Mouse (Mus musculus): Measurements from ENCODE around the gene Tmem63c. TPM values are rescaled to one million over a fixed set of nuclear protein-coding genes. Genes with fewer than 3 reads are reported as not detected.

The Tmem63c gene
- total RNA-seq, 4 experiments from 2014 or later = 30.7 to 42.1 (median 36.4) TPM

- no peak for DNase-seq (ENCODE audit: low spot score in 2 of 2)
Observed at GRCm38 (mm10) chr12:87000151-87000839, 20.8 kb upstream of the Tmem63c start.

GRCm38 (mm10) chr12:87000840-87001176 is 20.3 kb upstream of the Tmem63c start:
- DNase-seq (ENCODE audit: low spot score in 2 of 2) = no peak

- no peak for DNase-seq (ENCODE audit: low spot score in 2 of 2)
Observed at GRCm38 (mm10) chr12:87002209-87002608, 18.9 kb upstream of the Tmem63c start.

- no peak for DNase-seq (ENCODE audit: low spot score in 2 of 2)
Observed at GRCm38 (mm10) chr12:87002815-87003214, 18.3 kb upstream of the Tmem63c start.

- DNase-seq (ENCODE audit: low spot score in 2 of 2) = no peak
Observed at GRCm38 (mm10) chr12:87003606-87004005, 17.5 kb upstream of the Tmem63c start.

GRCm38 (mm10) chr12:87004596-87004995 is 16.5 kb upstream of the Tmem63c start:
- no peak for DNase-seq (ENCODE audit: low spot score in 2 of 2)

- DNase-seq (ENCODE audit: low spot score in 2 of 2) = no peak
Observed at GRCm38 (mm10) chr12:87017041-87017440, 4.1 kb upstream of the Tmem63c start.

- no peak for DNase-seq (ENCODE audit: low spot score in 2 of 2)
Observed at GRCm38 (mm10) chr12:87018756-87019155, 2.4 kb upstream of the Tmem63c start.

- no peak for DNase-seq (ENCODE audit: low spot score in 2 of 2)
Observed at GRCm38 (mm10) chr12:87022006-87022405, 866 bp downstream of the Tmem63c start.

GRCm38 (mm10) chr12:87023456-87023855 is 2.3 kb downstream of the Tmem63c start:
- no peak for DNase-seq (ENCODE audit: low spot score in 2 of 2)

GRCm38 (mm10) chr12:87026109-87026870 is 5.2 kb downstream of the Tmem63c start:
- DNase-seq (ENCODE audit: low spot score in 2 of 2) = peak; percentile 44 to 65

- DNase-seq (ENCODE audit: low spot score in 2 of 2) = no peak
Observed at GRCm38 (mm10) chr12:87026871-87027240, 5.7 kb downstream of the Tmem63c start.

GRCm38 (mm10) chr12:87027391-87027790 is 6.3 kb downstream of the Tmem63c start:
- no peak for DNase-seq (ENCODE audit: low spot score in 2 of 2)

- DNase-seq (ENCODE audit: low spot score in 2 of 2) = no peak
Observed at GRCm38 (mm10) chr12:87028068-87028467, 6.9 kb downstream of the Tmem63c start.

GRCm38 (mm10) chr12:87029251-87029976 is 8.3 kb downstream of the Tmem63c start:
- DNase-seq (ENCODE audit: low spot score in 2 of 2) = no peak

GRCm38 (mm10) chr12:87031163-87031763 is 10.1 kb downstream of the Tmem63c start:
- DNase-seq (ENCODE audit: low spot score in 2 of 2) = no peak

- no peak for DNase-seq (ENCODE audit: low spot score in 2 of 2)
Observed at GRCm38 (mm10) chr12:87036631-87037030, 15.5 kb downstream of the Tmem63c start.

GRCm38 (mm10) chr12:87040166-87040565 is 19.0 kb downstream of the Tmem63c start:
- no peak for DNase-seq (ENCODE audit: low spot score in 2 of 2)

GRCm38 (mm10) chr12:87040857-87041256 is 19.7 kb downstream of the Tmem63c start:
- DNase-seq (ENCODE audit: low spot score in 2 of 2) = peak; percentile 49 to 52

- DNase-seq (ENCODE audit: low spot score in 2 of 2) = no peak
Observed at GRCm38 (mm10) chr12:87042456-87042855, 21.3 kb downstream of the Tmem63c start.

GRCm38 (mm10) chr12:87043221-87043620 is 22.1 kb downstream of the Tmem63c start:
- DNase-seq (ENCODE audit: low spot score in 2 of 2) = peak; percentile 63 to 64

- peak in 1 of 2 experiments; percentile 29 for DNase-seq (ENCODE audit: low spot score in 2 of 2)
Observed at GRCm38 (mm10) chr12:87044711-87045110, 23.6 kb downstream of the Tmem63c start.
